Mouse (Mus musculus) A20 (cell line): ENCODE data around the gene Elovl6.

Source experiments
- DNase-seq: peaks from one replicate; pipeline ENCODE4 v3.0.0-alpha.2; 2011; ENCODE audit warnings: low read depth, low spot score

The Elovl6 gene

DNA sequence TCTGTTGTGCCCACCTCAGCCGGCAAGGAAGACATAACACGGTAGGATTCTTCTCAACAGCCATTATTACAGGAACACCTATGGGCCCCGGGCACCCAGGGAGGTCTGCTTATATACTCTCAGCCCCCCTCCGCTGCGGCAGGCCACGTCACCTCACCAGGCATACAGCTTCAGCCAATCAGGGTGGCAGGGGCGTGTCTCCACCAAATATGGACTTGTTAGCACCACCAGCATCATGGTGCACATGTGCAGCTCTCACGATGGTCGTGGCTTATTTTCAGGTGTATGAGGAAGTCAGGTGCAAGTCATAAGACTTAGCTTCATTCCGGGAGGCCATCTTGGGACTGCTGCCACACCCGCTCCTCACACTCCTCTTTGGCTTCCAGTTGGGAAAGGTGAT is 9.3 kb downstream of the Elovl6 start:
- no peak for DNase-seq

DNA sequence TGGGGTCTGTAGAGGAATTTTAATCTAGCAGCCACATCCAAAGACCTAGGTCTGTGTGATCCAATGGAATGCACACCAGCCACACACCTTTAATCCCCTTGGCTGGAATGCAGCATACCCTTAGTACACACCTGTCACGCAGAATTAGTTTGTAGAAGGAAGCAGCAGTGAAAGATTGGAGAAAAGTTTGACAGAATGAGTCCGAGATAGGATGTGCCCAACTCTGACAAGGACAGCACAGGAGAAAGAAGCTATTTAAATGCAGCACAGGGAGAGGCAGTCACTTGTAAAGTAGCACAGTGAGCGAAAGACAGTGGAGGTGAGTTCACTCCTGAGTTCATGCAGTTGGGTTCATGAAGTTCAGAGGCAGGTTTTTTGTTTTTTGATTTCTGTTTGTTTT is 11.2 kb downstream of the Elovl6 start:
- DNase-seq, result no peak

GRCm38 (mm10) chr3:129544217-129544616 is 12.1 kb downstream of the Elovl6 start:
- DNase-seq, result no peak

DNA sequence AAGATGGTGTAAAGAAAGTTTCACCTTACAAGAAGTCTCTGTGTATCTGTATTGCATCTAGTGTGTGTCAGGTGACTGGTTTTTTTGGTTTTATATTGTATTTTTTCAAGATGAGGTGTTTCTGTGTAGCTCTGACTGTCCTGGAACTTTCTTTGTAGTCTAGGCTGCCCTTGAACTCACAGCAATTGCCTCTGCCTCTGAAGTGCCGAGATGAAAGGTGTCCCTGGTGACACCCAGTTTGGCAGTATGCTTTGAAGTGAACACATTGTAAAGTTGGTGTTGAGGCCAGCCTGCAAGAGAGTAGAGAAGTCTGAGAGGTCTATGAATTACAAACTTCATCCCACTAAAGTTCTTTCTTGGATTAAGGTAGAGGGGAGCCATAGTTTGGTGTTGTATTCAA is 13.1 kb downstream of the Elovl6 start:
- DNase-seq, result no peak

DNA sequence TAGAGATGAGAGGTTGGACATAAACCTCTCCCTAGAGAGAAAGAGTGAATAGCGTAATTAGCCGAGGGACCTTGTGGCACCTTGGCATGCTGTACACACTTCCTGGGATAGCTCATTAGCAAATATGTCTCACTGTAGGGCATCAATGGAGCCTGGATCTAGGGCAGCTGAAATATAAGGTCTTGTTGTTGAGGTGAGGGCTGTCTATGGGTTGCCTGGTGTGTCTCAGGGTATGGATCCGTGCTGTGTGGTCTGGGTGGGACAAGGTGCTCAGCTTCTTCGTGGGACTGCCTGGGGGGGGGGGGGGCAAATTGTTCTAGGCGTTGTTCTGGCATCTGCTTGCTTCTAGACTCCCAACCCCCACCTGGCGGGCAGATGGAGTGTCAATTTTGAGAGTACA is 13.6 kb downstream of the Elovl6 start:
- DNase-seq, result no peak

DNA sequence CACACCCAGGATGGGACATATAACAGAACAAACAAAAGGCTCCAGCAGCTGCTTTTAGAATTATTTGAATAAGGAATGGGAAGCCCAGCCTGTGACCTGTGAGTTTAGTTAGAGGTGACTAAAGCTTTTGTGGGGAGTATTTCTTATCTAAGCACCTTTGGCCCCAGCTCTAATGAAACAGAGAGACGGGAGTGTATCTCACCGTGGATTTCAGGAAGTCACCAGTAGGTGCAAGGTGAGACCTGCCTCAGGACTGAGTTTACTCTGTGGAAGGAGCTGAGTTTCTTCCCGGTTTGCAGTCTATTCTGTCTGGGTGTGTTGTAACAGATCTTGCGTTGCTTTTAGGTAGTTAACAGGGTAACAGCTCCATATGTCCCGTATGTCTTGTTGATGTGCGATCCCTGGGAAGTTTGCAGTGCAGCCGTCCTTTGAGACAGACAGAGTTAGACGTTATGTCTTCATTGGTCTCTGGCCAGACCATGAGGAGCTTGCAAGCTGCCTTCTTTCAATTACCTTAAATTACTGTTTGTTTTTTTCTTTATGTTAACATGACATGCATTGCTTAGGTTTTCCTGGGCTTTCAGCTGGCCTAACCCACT is 15.8 kb downstream of the Elovl6 start:
- no peak for DNase-seq

- DNase-seq, result no peak
Observed at GRCm38 (mm10) chr3:129548760-129549159, 16.6 kb downstream of the Elovl6 start.

DNA sequence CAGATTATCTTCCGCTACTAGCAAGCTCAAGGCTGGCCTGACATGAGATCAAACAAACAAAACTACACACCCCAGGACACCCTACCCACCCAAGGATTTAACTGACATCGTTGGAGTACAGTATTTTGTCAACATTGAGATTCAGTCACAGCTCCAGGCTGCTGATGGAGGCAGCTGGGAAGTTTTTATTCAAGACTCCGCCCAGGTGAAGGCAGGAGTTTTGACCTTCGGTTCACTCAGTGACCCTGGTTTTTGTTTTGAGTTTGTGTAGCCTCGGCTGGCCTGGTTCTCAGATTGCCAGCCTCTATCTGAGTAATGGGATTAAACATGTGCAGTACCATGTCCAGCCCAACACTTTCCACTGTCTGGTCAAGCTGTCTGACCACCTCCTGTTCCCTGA is 17.4 kb downstream of the Elovl6 start:
- no peak for DNase-seq

DNA sequence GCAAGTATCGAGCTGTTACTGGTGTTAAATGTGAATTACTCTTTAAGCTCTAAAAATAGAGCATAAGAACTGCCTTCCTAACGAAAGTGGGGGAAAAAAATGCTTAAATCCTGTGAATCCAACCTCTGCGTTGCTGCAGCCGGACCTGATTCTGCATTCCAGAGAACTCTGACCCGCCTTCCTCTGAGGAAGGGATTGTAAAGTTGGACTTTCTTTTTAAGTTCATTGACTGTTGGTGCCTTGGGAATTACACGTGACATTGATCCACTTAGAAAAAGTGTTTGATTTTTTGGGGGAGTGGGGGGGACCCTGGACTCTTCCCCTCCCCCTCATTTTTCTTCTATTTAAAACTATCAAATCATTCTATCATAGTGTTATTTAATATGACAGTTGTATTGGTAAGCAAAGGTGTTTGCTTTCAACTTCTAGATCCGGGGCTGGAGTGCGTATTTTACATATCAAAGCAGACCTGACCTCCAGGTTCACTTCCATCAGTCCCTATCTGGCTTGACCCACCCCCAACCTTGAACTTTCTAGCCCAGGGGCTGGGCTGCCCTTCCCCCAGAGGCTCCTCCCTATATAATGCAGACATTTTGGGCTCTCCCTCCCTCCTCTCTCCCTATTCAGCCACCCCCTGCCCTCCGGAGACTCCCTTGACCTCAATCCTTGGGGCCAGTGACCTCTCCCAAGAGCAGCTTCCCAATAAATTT is 19.6 kb downstream of the Elovl6 start:
- no peak for DNase-seq

- no peak for DNase-seq
Observed at GRCm38 (mm10) chr3:129552370-129552769, 20.2 kb downstream of the Elovl6 start.

DNA sequence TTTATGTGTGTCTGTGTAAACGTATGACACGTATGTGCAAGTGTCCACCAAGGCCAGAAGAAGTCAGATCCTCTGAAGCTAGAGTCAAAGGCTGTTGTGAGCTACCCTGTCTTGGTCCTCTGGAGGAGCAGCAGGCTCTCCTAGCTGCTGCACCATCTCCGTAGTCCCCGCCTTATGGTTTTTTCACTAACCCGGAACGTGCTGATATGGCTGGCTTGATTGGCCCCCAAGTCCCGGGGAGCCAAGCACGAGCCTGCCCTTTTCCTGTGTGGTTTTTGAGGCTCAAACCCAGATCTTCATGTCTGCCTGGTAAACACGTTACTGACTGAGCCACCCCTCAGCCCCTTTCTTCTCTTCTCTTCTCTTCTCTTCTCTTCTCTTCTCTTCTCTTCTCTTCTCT is 21.0 kb downstream of the Elovl6 start:
- no peak for DNase-seq

- no peak for DNase-seq
Observed at GRCm38 (mm10) chr3:129553661-129554060, 21.5 kb downstream of the Elovl6 start.

DNA sequence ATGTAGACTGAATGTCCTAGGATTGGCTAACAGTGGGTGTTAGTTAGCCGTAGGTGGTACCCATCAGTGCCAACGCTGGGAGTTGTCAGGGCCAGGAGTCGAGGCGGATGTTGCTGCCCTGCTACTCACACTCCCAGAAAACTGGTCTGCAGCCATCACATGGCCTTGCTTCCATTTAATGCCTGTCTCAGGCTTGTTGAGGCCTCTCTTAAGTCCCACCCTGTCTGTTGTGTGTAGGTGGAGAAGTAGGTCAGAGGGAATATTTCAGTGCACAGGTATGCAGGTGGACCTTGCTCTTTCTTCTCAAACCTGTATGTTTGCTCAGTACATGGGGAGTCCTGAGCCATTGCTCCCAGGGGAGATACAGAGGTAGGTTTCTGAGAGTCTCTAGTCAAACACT is 22.3 kb downstream of the Elovl6 start:
- DNase-seq, result no peak

GRCm38 (mm10) chr3:129557048-129557447 is 24.9 kb downstream of the Elovl6 start:
- no peak for DNase-seq

- DNase-seq, result no peak
Observed at GRCm38 (mm10) chr3:129557566-129557965, 25.4 kb downstream of the Elovl6 start.

- DNase-seq, result no peak
Observed at GRCm38 (mm10) chr3:129558016-129558955, 26.1 kb downstream of the Elovl6 start.

GRCm38 (mm10) chr3:129560068-129560467 is 27.9 kb downstream of the Elovl6 start:
- DNase-seq, result no peak

GRCm38 (mm10) chr3:129561011-129561410 is 28.9 kb downstream of the Elovl6 start:
- DNase-seq, result no peak

DNA sequence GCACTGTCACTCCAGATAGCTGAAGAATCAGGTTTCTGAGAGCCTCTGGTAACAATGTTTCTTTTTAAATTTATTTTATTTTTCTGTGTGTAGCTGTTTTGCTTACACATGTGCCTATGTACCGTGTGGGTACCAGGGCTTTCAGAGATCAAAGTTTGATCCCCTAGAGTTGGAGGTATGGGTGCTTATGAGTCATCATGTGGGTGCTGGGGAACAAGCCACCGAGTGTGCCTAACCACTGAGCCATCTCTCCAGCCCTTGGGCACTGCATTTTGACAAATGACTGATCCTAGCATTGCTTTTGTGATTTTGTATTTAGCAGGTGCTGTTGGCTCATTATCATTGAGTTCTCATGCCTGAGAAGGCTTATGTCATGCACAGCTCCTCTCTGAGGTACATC is 29.7 kb downstream of the Elovl6 start:
- DNase-seq, result no peak

DNA sequence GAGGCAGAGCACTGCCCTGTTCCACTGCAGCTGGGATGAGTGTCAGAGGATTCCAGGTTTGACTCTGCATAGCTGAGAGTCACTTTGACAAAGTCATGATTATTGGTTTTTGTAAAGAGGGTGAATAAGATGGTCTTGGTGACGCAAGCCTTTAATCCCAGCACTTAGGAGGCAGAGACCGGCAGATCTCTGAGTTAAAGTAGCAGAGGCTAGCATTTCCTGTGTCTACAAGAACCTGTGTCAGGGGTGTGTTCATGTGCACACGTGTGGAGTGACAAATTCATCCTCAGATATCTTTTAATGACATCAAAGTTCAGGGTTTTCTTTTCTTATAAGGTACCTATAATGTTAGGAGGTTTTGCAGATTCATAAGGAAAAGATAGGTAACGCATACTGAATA is 30.3 kb downstream of the Elovl6 start:
- no peak for DNase-seq

- DNase-seq, result no peak
Observed at GRCm38 (mm10) chr3:129563807-129564206, 31.7 kb downstream of the Elovl6 start.

DNA sequence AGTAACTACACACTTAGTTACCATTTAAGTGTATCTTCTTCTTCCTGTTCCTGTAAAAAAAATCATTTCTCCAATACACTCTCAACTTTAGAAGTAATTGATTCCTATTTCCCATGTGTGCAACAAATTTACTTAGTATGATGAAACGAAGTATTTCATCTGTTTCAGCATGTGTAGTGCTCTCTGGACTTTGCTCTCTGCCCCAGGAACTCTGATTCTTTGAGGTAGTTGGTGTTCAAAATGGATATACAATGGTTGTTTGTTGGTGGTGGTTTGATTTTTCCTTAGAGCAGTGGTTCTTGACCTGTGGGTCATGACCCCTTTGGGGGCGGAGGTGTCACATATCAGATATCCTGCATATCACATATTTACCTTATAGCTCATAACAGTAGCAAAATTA is 32.7 kb downstream of the Elovl6 start:
- no peak for DNase-seq

- no peak for DNase-seq
Observed at GRCm38 (mm10) chr3:129565458-129565857, 33.3 kb downstream of the Elovl6 start.
